Mouse (Mus musculus): ENCODE measurements around the gene Pgpep1. TPM values are rescaled to one million over a fixed set of nuclear protein-coding genes. Genes with fewer than 3 reads are reported as not detected.

Pgpep1 gene
- polyA plus RNA-seq, 1 experiment = 34.9 TPM

DNA sequence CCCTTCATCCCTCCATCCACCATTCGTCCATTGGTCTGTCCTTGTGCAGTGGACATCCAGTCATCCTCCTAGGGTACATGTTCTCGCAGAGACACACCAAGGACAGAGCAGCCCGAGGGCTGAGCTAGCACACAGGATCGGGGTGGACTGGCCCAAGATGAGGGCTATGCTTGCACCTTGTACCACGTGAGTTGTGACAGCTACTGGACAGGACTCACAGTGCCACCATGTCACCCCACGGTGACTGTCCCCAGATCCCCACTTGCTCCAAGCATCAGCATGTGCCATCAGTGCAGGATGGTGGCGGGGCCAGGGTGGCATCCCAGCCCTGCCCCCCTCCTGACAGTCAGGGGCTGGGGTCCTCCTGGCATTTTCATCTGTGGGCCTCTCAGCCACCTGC lies 55.6 kb downstream of the Pgpep1 start:
- no peak for TF ChIP-seq FOSL1 (IDR thresholded peaks at IDR 0.05; ENCODE audit: insufficient read depth, low read length, poor library complexity, severe bottlenecking)
- no peak for TF ChIP-seq MYOD1 (IDR thresholded peaks at IDR 0.05; ENCODE audit: control insufficient read depth, insufficient read length, low read depth)
- TF ChIP-seq MAX (IDR thresholded peaks at IDR 0.05) = no peak
- no peak for TF ChIP-seq MYOG (IDR thresholded peaks at IDR 0.05; ENCODE audit: control insufficient read depth, extremely low read depth, insufficient read length)
- no peak for TF ChIP-seq CTCF (IDR thresholded peaks at IDR 0.05; ENCODE audit: control insufficient read depth, insufficient read depth, insufficient read length)
- no peak for TF ChIP-seq USF1 (IDR thresholded peaks at IDR 0.05; ENCODE audit: low read depth)
- TF ChIP-seq CEBPB (IDR thresholded peaks at IDR 0.05; ENCODE audit: low read depth) = no peak
- peaks cover 21% of the 10 kb centered on the region for H3K79me3 ChIP-seq (ENCODE audit: low read depth)
- no peak overlapping the region for H3ac ChIP-seq (ENCODE audit: control insufficient read depth, insufficient read length, low read depth)
- no peak overlapping the region for H3K4me3 ChIP-seq (ENCODE audit: insufficient read depth, poor library complexity, severe bottlenecking)
- no peaks in the 10 kb centered on the region for H3K27me3 ChIP-seq (ENCODE audit: control insufficient read depth, insufficient read depth, insufficient read length)
- peaks cover 10% of the 10 kb centered on the region for H3K36me3 ChIP-seq (ENCODE audit: control insufficient read depth, insufficient read depth)
- H3K79me2 ChIP-seq (ENCODE audit: control insufficient read depth, insufficient read depth) = peaks cover 44% of the 10 kb centered on the region

DNA sequence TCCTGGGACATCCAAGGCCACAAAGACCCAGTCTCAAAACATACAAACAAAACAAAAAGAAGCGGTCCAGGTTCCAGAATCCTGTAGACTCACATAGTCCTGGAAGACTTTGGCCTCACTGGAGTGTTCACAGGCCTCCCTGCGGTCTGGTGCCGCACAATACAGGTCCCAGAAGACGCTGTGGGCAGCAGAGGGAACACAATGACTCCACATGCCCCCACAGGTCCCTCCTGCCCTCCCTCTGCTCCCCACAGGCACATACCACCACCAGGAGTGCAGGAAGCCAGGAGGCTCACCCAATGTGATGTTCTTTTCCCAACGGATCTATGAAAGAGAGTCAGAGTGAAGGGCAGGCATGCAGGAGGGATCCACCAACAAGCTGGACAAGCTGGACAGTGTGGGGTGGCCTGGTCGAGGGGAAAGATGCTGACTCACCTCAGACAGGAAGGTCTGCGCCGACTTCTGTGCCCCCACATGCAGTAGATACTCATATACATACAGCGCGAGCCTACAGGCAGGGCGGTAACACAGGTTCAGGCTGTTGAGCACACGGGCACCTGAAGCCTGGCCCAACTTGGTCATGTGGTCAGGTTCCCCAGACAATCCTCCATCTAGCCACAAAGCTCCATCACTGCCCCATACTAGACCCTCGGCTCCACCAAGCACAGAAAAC lies 57.9 kb downstream of the Pgpep1 start:
- Histone ChIP-seq H3K79me3 (ENCODE audit: low read depth) (peaks cover 15% of the 10 kb centered on the region), H3K36me3 (ENCODE audit: control insufficient read depth, insufficient read depth) (peaks cover 24% of the 10 kb centered on the region), H3ac (ENCODE audit: control insufficient read depth, insufficient read length, low read depth) (no peak overlapping the region), H3K27me3 (ENCODE audit: control insufficient read depth, insufficient read depth, insufficient read length) (no peaks in the 10 kb centered on the region), H3K4me3 (ENCODE audit: insufficient read depth, poor library complexity, severe bottlenecking) (no peak overlapping the region), H3K79me2 (ENCODE audit: control insufficient read depth, insufficient read depth) (peaks cover 35% of the 10 kb centered on the region)
- TF ChIP-seq CEBPB (IDR thresholded peaks at IDR 0.05; ENCODE audit: low read depth) (no peak), MYOD1 (IDR thresholded peaks at IDR 0.05; ENCODE audit: control insufficient read depth, insufficient read length, low read depth) (no peak), FOSL1 (IDR thresholded peaks at IDR 0.05; ENCODE audit: insufficient read depth, low read length, poor library complexity, severe bottlenecking) (no peak), MYOG (IDR thresholded peaks at IDR 0.05; ENCODE audit: control insufficient read depth, extremely low read depth, insufficient read length) (no peak), USF1 (IDR thresholded peaks at IDR 0.05; ENCODE audit: low read depth) (no peak), MAX (IDR thresholded peaks at IDR 0.05) (no peak), CTCF (IDR thresholded peaks at IDR 0.05; ENCODE audit: control insufficient read depth, insufficient read depth, insufficient read length) (no peak)

- no peak for TF ChIP-seq USF1 (IDR thresholded peaks at IDR 0.05; ENCODE audit: low read depth)
- TF ChIP-seq MYOG (IDR thresholded peaks at IDR 0.05; ENCODE audit: control insufficient read depth, extremely low read depth, insufficient read length) = no peak
- no peak for TF ChIP-seq MYOD1 (IDR thresholded peaks at IDR 0.05; ENCODE audit: control insufficient read depth, insufficient read length, low read depth)
- TF ChIP-seq MAX (IDR thresholded peaks at IDR 0.05) = no peak
- TF ChIP-seq CTCF (IDR thresholded peaks at IDR 0.05; ENCODE audit: control insufficient read depth, insufficient read depth, insufficient read length) = no peak
- TF ChIP-seq CEBPB (IDR thresholded peaks at IDR 0.05; ENCODE audit: low read depth) = no peak
- no peak for TF ChIP-seq FOSL1 (IDR thresholded peaks at IDR 0.05; ENCODE audit: insufficient read depth, low read length, poor library complexity, severe bottlenecking)
- Histone ChIP-seq H3K36me3 (ENCODE audit: control insufficient read depth, insufficient read depth) (peaks cover 34% of the 10 kb centered on the region), H3K27me3 (ENCODE audit: control insufficient read depth, insufficient read depth, insufficient read length) (no peaks in the 10 kb centered on the region), H3K4me3 (ENCODE audit: insufficient read depth, poor library complexity, severe bottlenecking) (no peak overlapping the region), H3ac (ENCODE audit: control insufficient read depth, insufficient read length, low read depth) (no peak overlapping the region), H3K79me3 (ENCODE audit: low read depth) (peaks cover 8% of the 10 kb centered on the region), H3K79me2 (ENCODE audit: control insufficient read depth, insufficient read depth) (peaks cover 24% of the 10 kb centered on the region)
These were observed 58.9 kb downstream of the Pgpep1 start for GRCm38 (mm10) chr8:70601271-70601649.

GRCm38 (mm10) chr8:70600473-70601270 lies 59.5 kb downstream of the Pgpep1 start:
- no peak overlapping the region for H3K4me3 ChIP-seq (ENCODE audit: insufficient read depth, poor library complexity, severe bottlenecking)
- H3K79me2 ChIP-seq (ENCODE audit: control insufficient read depth, insufficient read depth) = peaks cover 19% of the 10 kb centered on the region
- peaks cover 39% of the 10 kb centered on the region for H3K36me3 ChIP-seq (ENCODE audit: control insufficient read depth, insufficient read depth)
- peaks cover 5% of the 10 kb centered on the region for H3K79me3 ChIP-seq (ENCODE audit: low read depth)
- TF ChIP-seq USF1 (IDR thresholded peaks at IDR 0.05; ENCODE audit: low read depth) = no peak
- no peak for TF ChIP-seq FOSL1 (IDR thresholded peaks at IDR 0.05; ENCODE audit: insufficient read depth, low read length, poor library complexity, severe bottlenecking)
- no peak for TF ChIP-seq CTCF (IDR thresholded peaks at IDR 0.05; ENCODE audit: control insufficient read depth, insufficient read depth, insufficient read length)
- no peaks in the 10 kb centered on the region for H3K27me3 ChIP-seq (ENCODE audit: control insufficient read depth, insufficient read depth, insufficient read length)
- no peak overlapping the region for H3ac ChIP-seq (ENCODE audit: control insufficient read depth, insufficient read length, low read depth)

DNA sequence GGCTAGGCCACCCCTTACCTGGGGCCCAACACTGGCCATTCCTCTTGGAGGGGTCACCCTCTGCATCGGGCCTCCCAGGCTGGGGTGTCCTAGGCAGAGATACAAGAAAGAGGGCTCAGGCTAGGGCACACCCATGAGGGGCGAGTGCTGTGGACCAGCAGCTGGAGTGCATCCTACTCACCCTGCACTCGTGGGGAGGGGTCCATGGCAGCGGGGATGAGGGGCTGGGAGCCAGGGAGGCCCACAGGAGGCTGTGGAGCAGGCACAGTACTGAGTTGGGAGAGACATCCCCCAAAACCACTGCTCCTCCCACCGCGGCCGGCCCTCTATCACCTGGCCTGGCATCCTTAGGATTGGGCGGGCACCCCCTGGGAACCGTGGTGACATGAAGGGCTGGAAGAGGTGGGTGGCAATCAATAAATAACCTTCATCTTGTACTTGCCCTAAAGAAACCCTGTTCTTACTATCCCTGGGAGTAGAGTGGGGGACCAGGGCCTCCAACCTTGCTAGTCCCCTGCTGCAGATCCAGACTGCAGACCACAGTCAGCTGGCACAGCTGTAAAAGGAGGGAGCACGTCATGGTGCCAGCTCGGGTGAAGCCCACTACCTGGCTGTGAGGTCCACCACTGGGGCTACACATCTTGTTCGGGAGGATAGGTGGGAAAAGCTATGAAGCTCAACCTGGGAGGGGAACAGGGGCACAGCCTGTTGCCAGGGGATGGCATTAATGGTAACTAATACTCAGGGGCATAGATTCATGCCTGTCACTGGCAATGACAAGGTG lies 60.5 kb downstream of the Pgpep1 start:
- peaks cover 5% of the 10 kb centered on the region for H3K79me3 ChIP-seq (ENCODE audit: low read depth)
- no peak overlapping the region for H3ac ChIP-seq (ENCODE audit: control insufficient read depth, insufficient read length, low read depth)
- no peak overlapping the region for H3K4me3 ChIP-seq (ENCODE audit: insufficient read depth, poor library complexity, severe bottlenecking)
- H3K79me2 ChIP-seq (ENCODE audit: control insufficient read depth, insufficient read depth) = peaks cover 9% of the 10 kb centered on the region
- no peaks in the 10 kb centered on the region for H3K27me3 ChIP-seq (ENCODE audit: control insufficient read depth, insufficient read depth, insufficient read length)
- peaks cover 46% of the 10 kb centered on the region for H3K36me3 ChIP-seq (ENCODE audit: control insufficient read depth, insufficient read depth)
- TF ChIP-seq FOSL1 (IDR thresholded peaks at IDR 0.05; ENCODE audit: insufficient read depth, low read length, poor library complexity, severe bottlenecking) = no peak
- no peak for TF ChIP-seq MYOG (IDR thresholded peaks at IDR 0.05; ENCODE audit: control insufficient read depth, extremely low read depth, insufficient read length)
- no peak for TF ChIP-seq MYOD1 (IDR thresholded peaks at IDR 0.05; ENCODE audit: control insufficient read depth, insufficient read length, low read depth)
- no peak for TF ChIP-seq USF1 (IDR thresholded peaks at IDR 0.05; ENCODE audit: low read depth)
- TF ChIP-seq MAX (IDR thresholded peaks at IDR 0.05) = no peak
- TF ChIP-seq CEBPB (IDR thresholded peaks at IDR 0.05; ENCODE audit: low read depth) = no peak
- TF ChIP-seq CTCF (IDR thresholded peaks at IDR 0.05; ENCODE audit: control insufficient read depth, insufficient read depth, insufficient read length) = no peak

All from C2C12 (cell line).